Mouse (Mus musculus): ENCODE results near the gene Rpl36al. TPM values are rescaled to one million over a fixed set of nuclear protein-coding genes. Genes with fewer than 3 reads are reported as not detected.
A peak's percentile ranks its signal among the peaks of the same experiment; 100 is the strongest.

Rpl36al gene
- polyA plus RNA-seq, 1 experiment from 2014 or later: 629 TPM

DNA sequence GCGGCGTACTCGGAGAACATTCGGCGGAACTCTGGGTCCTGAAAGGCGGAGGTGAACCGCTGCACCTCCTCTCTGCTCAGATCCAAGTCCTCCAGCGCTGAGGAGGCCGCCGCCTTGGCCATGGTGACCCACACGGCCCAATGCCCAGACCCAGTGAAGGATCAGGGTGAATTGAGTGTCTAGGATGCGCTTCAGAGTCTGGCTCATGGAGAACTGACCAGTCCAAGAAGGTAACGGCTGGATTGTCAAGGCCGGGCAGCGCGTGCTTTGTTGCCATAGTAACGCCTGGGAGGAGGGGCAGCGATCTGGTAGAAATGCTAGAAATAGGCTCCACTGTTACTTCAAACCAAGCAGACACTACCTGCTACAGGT, 14.3 kb upstream of the Rpl36al start, which contains the start of gene Dnaaf2:
Gene Dnaaf2 (minus strand): TSS at position 266 of the 372 bp plus-strand sequence.
- peak; percentile 25; the same call in 1 of the 2 replicates for ATAC-seq (ENCODE audit: insufficient number of reproducible peaks, insufficient read depth, low FRiP score, low read depth)
- no peaks in the 10 kb centered on the region for H3K9me3 ChIP-seq (ENCODE audit: control insufficient read depth, low read depth, low read length)
- H3K36me3 ChIP-seq (ENCODE audit: control insufficient read depth, insufficient read depth, low read length): peaks cover 25% of the 10 kb centered on the region
- H3K27ac ChIP-seq (ENCODE audit: low read length): peak within 1 kb of the TSS; percentile 91
- under 1% methylated on average over 18 of the region's 18 CpGs for WGBS
- H3K4me1 ChIP-seq (ENCODE audit: control insufficient read depth, insufficient read depth, low read length): peaks cover 11% of the 10 kb centered on the region; the same call in 1 of the 2 replicates
- no peaks in the 10 kb centered on the region for H3K27me3 ChIP-seq (ENCODE audit: control insufficient read depth, insufficient read depth, low read length)
- H3K9ac ChIP-seq (replicated peaks; ENCODE audit: low read depth, low read length): peak within 1 kb of the TSS; percentile 81
- H3K4me3 ChIP-seq (ENCODE audit: low read depth, low read length): peak within 1 kb of the TSS; percentile 95
- peak within 1 kb of the TSS; percentile 81 for H3K4me2 ChIP-seq (replicated peaks; ENCODE audit: low read depth, low read length)

- peak overlapping the region; percentile 81 for H3K9ac ChIP-seq (replicated peaks; ENCODE audit: low read depth, low read length)
Observed at GRCm38 (mm10) chr12:69197378-69198163, 13.7 kb upstream of the Rpl36al start.

DNA sequence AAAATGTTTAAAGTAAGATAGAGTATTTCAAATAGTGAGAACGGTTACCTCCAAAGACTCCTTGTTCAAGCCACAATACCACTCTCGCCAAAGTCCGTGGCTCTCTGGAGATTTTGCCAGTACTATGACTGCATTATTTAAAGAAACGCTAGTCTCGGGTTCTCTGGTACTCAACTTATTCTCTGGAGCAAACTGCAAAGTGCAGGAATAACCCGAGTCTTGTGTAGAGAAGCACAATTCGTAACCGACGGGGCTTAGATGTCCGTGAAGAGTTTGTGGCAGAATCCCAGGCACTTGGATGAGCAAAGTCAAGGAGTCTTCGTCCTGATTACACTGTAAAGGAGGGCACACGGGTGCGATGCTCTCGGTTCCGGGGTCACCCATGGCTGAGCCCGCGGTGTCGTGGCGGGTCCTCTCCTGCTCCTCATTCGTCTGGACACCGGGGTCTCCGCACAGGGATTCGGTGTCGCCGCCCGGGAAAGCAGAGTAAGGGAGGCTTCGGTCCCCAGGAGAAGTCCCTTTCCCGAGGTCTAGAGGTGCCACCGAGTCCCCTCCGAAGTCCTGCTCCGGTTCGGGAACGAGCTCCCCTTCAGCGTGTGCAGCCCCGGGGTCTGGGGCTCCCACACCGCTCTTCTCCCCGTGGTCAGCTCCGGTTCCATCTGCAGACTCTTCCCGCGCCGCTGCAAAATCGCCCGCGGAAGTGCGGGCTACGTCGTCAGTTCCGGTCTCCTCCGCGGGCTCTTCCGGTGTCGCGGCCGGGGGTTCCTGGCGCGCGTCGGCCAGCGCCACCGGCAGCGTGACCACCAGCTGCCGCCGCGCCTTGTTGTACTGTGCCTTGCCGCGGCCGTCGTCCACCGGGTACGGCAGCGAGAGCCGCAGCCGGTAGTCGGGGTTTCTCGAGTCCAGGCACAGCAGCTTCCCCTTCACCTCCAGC, 12.8 kb upstream of the Rpl36al start, which contains the start of gene Gm49383:
Gene Gm49383 (minus strand): TSS at position 661 of the 934 bp plus-strand sequence.
- Histone ChIP-seq H3K4me2 (replicated peaks; ENCODE audit: low read depth, low read length) (peak within 1 kb of the TSS; percentile 81), H3K27me3 (ENCODE audit: control insufficient read depth, insufficient read depth, low read length) (no peaks in the 10 kb centered on the region), H3K4me1 (ENCODE audit: control insufficient read depth, insufficient read depth, low read length) (peaks cover 11% of the 10 kb centered on the region; the same call in 1 of the 2 replicates), H3K36me3 (ENCODE audit: control insufficient read depth, insufficient read depth, low read length) (peaks cover 16% of the 10 kb centered on the region), H3K27ac (ENCODE audit: low read length) (peak within 1 kb of the TSS; percentile 91), H3K4me3 (ENCODE audit: low read depth, low read length) (peak within 1 kb of the TSS; percentile 95), H3K9me3 (ENCODE audit: control insufficient read depth, low read depth, low read length) (no peaks in the 10 kb centered on the region), H3K9ac (replicated peaks; ENCODE audit: low read depth, low read length) (peak within 1 kb of the TSS; percentile 81)
- WGBS: under 1% methylated on average over 75 of the region's 75 CpGs
- ATAC-seq (ENCODE audit: insufficient number of reproducible peaks, insufficient read depth, low FRiP score, low read depth): peak; percentile 84

More at GRCm38 (mm10) chr12:69197378-69198163, 13.7 kb upstream of the Rpl36al start:
- H3K27ac ChIP-seq (ENCODE audit: low read length): peak overlapping the region; percentile 91
- peaks cover 21% of the 10 kb centered on the region for H3K36me3 ChIP-seq (ENCODE audit: control insufficient read depth, insufficient read depth, low read length)
- whole genome bisulfite sequencing: under 1% methylated on average over 91 of the region's 94 CpGs
- H3K9me3 ChIP-seq (ENCODE audit: control insufficient read depth, low read depth, low read length): no peaks in the 10 kb centered on the region
- H3K27me3 ChIP-seq (ENCODE audit: control insufficient read depth, insufficient read depth, low read length): no peaks in the 10 kb centered on the region
- ATAC-seq (ENCODE audit: insufficient number of reproducible peaks, insufficient read depth, low FRiP score, low read depth): peak; percentile 71
- peaks cover 11% of the 10 kb centered on the region; the same call in 1 of the 2 replicates for H3K4me1 ChIP-seq (ENCODE audit: control insufficient read depth, insufficient read depth, low read length)
- H3K4me3 ChIP-seq (ENCODE audit: low read depth, low read length): peak overlapping the region; percentile 95
- peak overlapping the region; percentile 81 for H3K4me2 ChIP-seq (replicated peaks; ENCODE audit: low read depth, low read length)

DNA sequence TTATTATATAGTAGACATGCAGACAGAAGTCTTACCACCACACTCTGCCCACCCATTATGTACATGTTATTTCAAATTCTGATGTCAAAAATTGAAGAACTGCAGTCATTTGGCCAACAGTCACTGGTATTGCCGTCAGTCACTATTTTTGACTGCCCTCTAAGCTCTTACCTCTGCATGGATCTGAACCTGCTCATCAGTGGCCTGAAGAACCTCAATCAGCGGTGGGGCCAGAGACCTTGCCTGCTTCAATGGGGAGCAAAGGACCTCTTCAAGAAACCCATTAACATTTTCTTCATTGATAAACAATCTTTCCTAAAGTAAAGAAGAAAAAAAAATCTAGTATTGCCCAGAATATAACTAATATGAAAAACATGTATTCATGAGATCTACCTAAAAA, 8.8 kb upstream of the Rpl36al start:
- H3K9ac ChIP-seq (replicated peaks; ENCODE audit: low read depth, low read length): no peak overlapping the region
- H3K4me3 ChIP-seq (ENCODE audit: low read depth, low read length): no peak overlapping the region
- ATAC-seq (ENCODE audit: insufficient number of reproducible peaks, insufficient read depth, low FRiP score, low read depth): no peak
- H3K4me1 ChIP-seq (ENCODE audit: control insufficient read depth, insufficient read depth, low read length): peaks cover 3% of the 10 kb centered on the region; the same call in 1 of the 2 replicates
- H3K27me3 ChIP-seq (ENCODE audit: control insufficient read depth, insufficient read depth, low read length): no peaks in the 10 kb centered on the region
- no peak overlapping the region for H3K4me2 ChIP-seq (replicated peaks; ENCODE audit: low read depth, low read length)
- H3K27ac ChIP-seq (ENCODE audit: low read length): no peak overlapping the region
- WGBS: 94% methylated on average over 2 of the region's 2 CpGs
- H3K9me3 ChIP-seq (ENCODE audit: control insufficient read depth, low read depth, low read length): no peaks in the 10 kb centered on the region
- H3K36me3 ChIP-seq (ENCODE audit: control insufficient read depth, insufficient read depth, low read length): peaks cover 15% of the 10 kb centered on the region

DNA sequence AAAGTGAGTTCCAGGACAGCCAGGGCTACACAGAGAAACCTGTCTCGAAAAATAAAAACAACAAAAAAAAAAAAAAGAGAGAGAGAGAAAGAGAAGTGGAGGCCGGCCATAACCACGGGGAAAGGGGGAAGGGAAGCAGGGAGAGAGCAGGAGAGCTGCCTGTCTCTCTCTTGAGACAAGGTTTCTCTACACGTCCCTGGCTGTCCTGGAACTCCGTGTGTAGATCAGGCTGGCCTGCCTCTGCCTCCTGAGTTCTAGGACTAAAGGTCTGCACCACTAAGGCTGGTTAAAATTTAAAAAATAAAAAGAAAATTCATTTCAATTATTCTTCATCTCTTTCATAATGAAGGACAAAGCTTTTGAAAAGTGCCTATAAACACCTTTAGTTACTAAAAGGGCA, 7.5 kb upstream of the Rpl36al start:
- 88% methylated on average over 5 of the region's 5 CpGs for WGBS

GRCm38 (mm10) chr12:69190522-69190921, 6.6 kb upstream of the Rpl36al start:
- Histone ChIP-seq H3K27me3 (ENCODE audit: control insufficient read depth, insufficient read depth, low read length) (no peaks in the 10 kb centered on the region), H3K27ac (ENCODE audit: low read length) (no peak overlapping the region), H3K9me3 (ENCODE audit: control insufficient read depth, low read depth, low read length) (no peaks in the 10 kb centered on the region), H3K4me1 (ENCODE audit: control insufficient read depth, insufficient read depth, low read length) (peaks cover 9% of the 10 kb centered on the region), H3K4me3 (ENCODE audit: low read depth, low read length) (no peak overlapping the region), H3K4me2 (replicated peaks; ENCODE audit: low read depth, low read length) (no peak overlapping the region), H3K9ac (replicated peaks; ENCODE audit: low read depth, low read length) (no peak overlapping the region), H3K36me3 (ENCODE audit: control insufficient read depth, insufficient read depth, low read length) (peaks cover 18% of the 10 kb centered on the region)
- ATAC-seq (ENCODE audit: insufficient number of reproducible peaks, insufficient read depth, low FRiP score, low read depth): no peak
- WGBS: 97% methylated on average over 1 of the region's 1 CpGs

More for the DNA sequence above, 7.5 kb upstream of the Rpl36al start:
- Histone ChIP-seq H3K9ac (replicated peaks; ENCODE audit: low read depth, low read length) (no peak overlapping the region), H3K36me3 (ENCODE audit: control insufficient read depth, insufficient read depth, low read length) (peaks cover 18% of the 10 kb centered on the region), H3K27ac (ENCODE audit: low read length) (no peak overlapping the region), H3K4me2 (replicated peaks; ENCODE audit: low read depth, low read length) (no peak overlapping the region), H3K27me3 (ENCODE audit: control insufficient read depth, insufficient read depth, low read length) (no peaks in the 10 kb centered on the region), H3K4me3 (ENCODE audit: low read depth, low read length) (no peak overlapping the region), H3K4me1 (ENCODE audit: control insufficient read depth, insufficient read depth, low read length) (peaks cover 9% of the 10 kb centered on the region), H3K9me3 (ENCODE audit: control insufficient read depth, low read depth, low read length) (no peaks in the 10 kb centered on the region)
- ATAC-seq (ENCODE audit: insufficient number of reproducible peaks, insufficient read depth, low FRiP score, low read depth): no peak

- no peaks in the 10 kb centered on the region for H3K27me3 ChIP-seq (ENCODE audit: control insufficient read depth, insufficient read depth, low read length)
- peaks cover 13% of the 10 kb centered on the region for H3K4me1 ChIP-seq (ENCODE audit: control insufficient read depth, insufficient read depth, low read length)
- 90% methylated on average over 9 of the region's 9 CpGs for WGBS
- ATAC-seq (ENCODE audit: insufficient number of reproducible peaks, insufficient read depth, low FRiP score, low read depth): no peak
- H3K4me3 ChIP-seq (ENCODE audit: low read depth, low read length): no peak overlapping the region
- H3K27ac ChIP-seq (ENCODE audit: low read length): no peak overlapping the region
- H3K9me3 ChIP-seq (ENCODE audit: control insufficient read depth, low read depth, low read length): no peaks in the 10 kb centered on the region
- peaks cover 18% of the 10 kb centered on the region for H3K36me3 ChIP-seq (ENCODE audit: control insufficient read depth, insufficient read depth, low read length)
- no peak overlapping the region for H3K9ac ChIP-seq (replicated peaks; ENCODE audit: low read depth, low read length)
- no peak overlapping the region for H3K4me2 ChIP-seq (replicated peaks; ENCODE audit: low read depth, low read length)
Observed at GRCm38 (mm10) chr12:69190074-69190473, 6.2 kb upstream of the Rpl36al start.

DNA sequence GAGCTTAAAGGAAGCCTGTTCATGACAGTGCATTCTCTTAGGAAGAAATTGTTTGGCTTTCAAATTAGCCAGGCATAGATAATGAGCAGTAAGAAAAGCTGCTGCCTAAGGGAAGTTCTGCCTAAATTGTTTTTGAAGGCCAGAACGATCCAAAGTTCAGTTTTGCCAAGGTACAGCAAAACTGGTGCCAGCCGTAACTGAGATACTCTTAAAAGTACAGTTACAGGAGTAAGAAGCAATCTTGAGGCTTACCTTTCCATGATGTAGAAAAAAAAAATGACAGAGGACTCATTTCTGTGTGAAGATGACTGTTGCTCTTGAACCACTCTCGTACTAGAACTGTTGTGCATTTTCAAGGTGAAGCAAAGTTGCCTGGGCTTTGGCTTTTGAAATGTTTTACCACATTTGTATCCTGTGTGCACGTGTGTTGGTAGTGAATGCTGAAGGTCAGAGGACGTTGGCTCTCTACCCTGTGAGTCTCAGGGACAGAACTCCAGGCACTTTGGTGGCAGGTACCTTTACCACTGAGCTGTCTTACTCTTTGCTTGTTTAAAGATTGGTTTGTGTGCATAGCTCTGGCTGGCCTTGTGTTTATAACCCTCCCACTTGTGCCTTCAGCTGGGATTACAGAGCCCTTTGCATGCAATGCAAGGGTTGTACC, 3.1 kb upstream of the Rpl36al start:
- H3K27me3 ChIP-seq (ENCODE audit: control insufficient read depth, insufficient read depth, low read length): no peaks in the 10 kb centered on the region
- ATAC-seq (ENCODE audit: insufficient number of reproducible peaks, insufficient read depth, low FRiP score, low read depth): no peak
- H3K4me3 ChIP-seq (ENCODE audit: low read depth, low read length): no peak overlapping the region
- no peaks in the 10 kb centered on the region for H3K9me3 ChIP-seq (ENCODE audit: control insufficient read depth, low read depth, low read length)
- H3K4me2 ChIP-seq (replicated peaks; ENCODE audit: low read depth, low read length): no peak overlapping the region
- H3K4me1 ChIP-seq (ENCODE audit: control insufficient read depth, insufficient read depth, low read length): peaks cover 15% of the 10 kb centered on the region
- 71% methylated on average over 5 of the region's 5 CpGs for WGBS
- no peak overlapping the region for H3K27ac ChIP-seq (ENCODE audit: low read length)
- H3K9ac ChIP-seq (replicated peaks; ENCODE audit: low read depth, low read length): no peak overlapping the region
- peaks cover 16% of the 10 kb centered on the region for H3K36me3 ChIP-seq (ENCODE audit: control insufficient read depth, insufficient read depth, low read length)

All from stomach, embryonic 14.5 days (tissue).